Mouse (Mus musculus): Measurements from ENCODE around the gene Cd300lg.

- TF ChIP-seq POLR2A (IDR thresholded peaks at IDR 0.05; ENCODE audit: insufficient read depth, low read depth, low read length), result no peak
- no peak for TF ChIP-seq CTCF (IDR thresholded peaks at IDR 0.05; ENCODE audit: insufficient read depth, low read depth, low read length)
These were observed 11.3 kb upstream of the Cd300lg start for GRCm38 (mm10) chr11:102029966-102030365.

Data from olfactory bulb, adult 2 months (tissue).